Mouse (Mus musculus) hindbrain, postnatal 0 days (tissue): Measurements from ENCODE around the gene Olfr843. TPM values are rescaled to one million over a fixed set of nuclear protein-coding genes. Genes with fewer than 3 reads are reported as not detected.

Experiments used
- ATAC-seq: fragments of 200-750 bp; cut with Nextera tagmentation; 2 replicates; pipeline ENCODE4 v1.8.0; 2017; ENCODE audit warnings: mild to moderate bottlenecking, moderate TSS enrichment, moderate library complexity
- DNase-seq: peaks from one replicate; pipeline ENCODE4 v3.0.0-alpha.2; 2015; ENCODE audit warnings: low spot score
- H3K27ac ChIP-seq: fragments of 300-500 bp; sonication (generic); 2 replicates; pipeline ENCODE4 v1.5.1; 2014; ENCODE audit warnings: mild to moderate bottlenecking
- H3K27me3 ChIP-seq: fragments of 300-500 bp; sonication (generic); 2 replicates; pipeline ENCODE4 v1.6.1; 2014; ENCODE audit warnings: low read length, mixed read lengths; ENCODE audit not compliant: insufficient read depth
- H3K36me3 ChIP-seq: fragments of 300-500 bp; sonication (generic); 2 replicates; pipeline ENCODE4 v1.6.1; 2014; ENCODE audit warnings: low read length, mixed read lengths; ENCODE audit not compliant: insufficient read depth
- H3K4me1 ChIP-seq: fragments of 300-500 bp; sonication (generic); 2 replicates; pipeline ENCODE4 v1.6.1; 2014; ENCODE audit warnings: antibody characterized with exemption, low read length, mixed read lengths; ENCODE audit not compliant: insufficient read depth
- H3K4me2 ChIP-seq: fragments of 300-500 bp; sonication (generic); 2 replicates; pipeline ENCODE4 v1.6.1; 2014; ENCODE audit warnings: low read depth, mild to moderate bottlenecking, low read length, moderate library complexity, mixed read lengths
- H3K4me3 ChIP-seq: fragments of 300-500 bp; sonication (generic); 2 replicates; pipeline ENCODE4 v1.5.1; 2014; ENCODE audit warnings: low read length
- H3K9ac ChIP-seq: fragments of 300-500 bp; sonication (generic); replicated peaks from 2 replicates; pipeline ENCODE4 v1.6.1; 2014; ENCODE audit warnings: mild to moderate bottlenecking, low read length, moderate library complexity, mixed read lengths
- H3K9me3 ChIP-seq: fragments of 300-500 bp; sonication (generic); 2 replicates; pipeline ENCODE4 v1.6.1; 2016; ENCODE audit warnings: low read length, mixed read lengths
- CTCF ChIP-seq: IDR thresholded peaks from 2 replicates; pipeline ENCODE4 v1.5.1; 2016; ENCODE audit warnings: antibody characterized with exemption, control low read depth, low read depth
- WGBS: fragments of 180-500 bp; shearing (Covaris S2); extraction: QIAGEN DNeasy Blood & Tissue Kit; methylation state at CpG from one replicate; pipeline ENCODE4 v1.1.7; 2014; 5-methylcytosine and 5-hydroxymethylcytosine counted together
- polyA plus RNA-seq: library from polyadenylated mRNA; unstranded; fragments of >200 nt; fragmentation: Nextera tagmentation; extraction: Ambion mirVana; gene quantifications from 2 replicates; pipeline ENCODE4 v1.2.1, GENCODE M21; 2015
- total RNA-seq: library from RNA; depleted of rRNA; stranded (reverse); fragments of >200 nt; gene quantifications from 2 replicates; pipeline ENCODE4 v1.2.3, GENCODE M21; 2014; rRNA removed

Olfr843 gene
- total RNA-seq (not detected in 2 replicates), polyA plus RNA-seq (not detected in 2 replicates)

GRCm38 (mm10) chr9:19251887-19252286 is at the start of gene Olfr843:
Olfr843 (minus strand) TSS chr9:19251987.
- Histone ChIP-seq H3K4me2 (no peak within 1 kb of the TSS), H3K9ac (no peak within 1 kb of the TSS), H3K27ac (no peak within 1 kb of the TSS), H3K36me3 (no peaks in the 10 kb centered on the region), H3K9me3 (no peaks in the 10 kb centered on the region), H3K4me3 (no peak within 1 kb of the TSS), H3K27me3 (no peaks in the 10 kb centered on the region), H3K4me1 (no peaks in the 10 kb centered on the region)
- DNase-seq (no peak), ATAC-seq (no peak)
- no peak for TF ChIP-seq CTCF
- 84% methylated on average over 2 of the region's 2 CpGs for WGBS

Other genes starting within 250 kb of the Olfr843 start
- not detected in 2 replicates for gene Olfr835, start 219.3 kb downstream of the Olfr843 start, total RNA-seq
- gene Olfr835, start 219.3 kb downstream of the Olfr843 start, polyA plus RNA-seq = not detected in 2 replicates
- not detected in 2 replicates for gene Olfr836, start 131.6 kb downstream of the Olfr843 start, total RNA-seq
- gene Olfr836, start 131.6 kb downstream of the Olfr843 start, polyA plus RNA-seq = not detected in 2 replicates
- gene Olfr837, start 115.7 kb downstream of the Olfr843 start, total RNA-seq = not detected in 2 replicates
- not detected in 2 replicates for gene Olfr837, start 115.7 kb downstream of the Olfr843 start, polyA plus RNA-seq
- gene Olfr839-ps1, start 74.7 kb downstream of the Olfr843 start, total RNA-seq = 0.05 TPM in 1 of 2 replicates, not detected in the other
- not detected in 2 replicates for gene Olfr839-ps1, start 74.7 kb downstream of the Olfr843 start, polyA plus RNA-seq
- not detected in 2 replicates for gene Olfr844, start 64.4 kb upstream of the Olfr843 start, total RNA-seq
- gene Olfr844, start 64.4 kb upstream of the Olfr843 start, polyA plus RNA-seq = not detected in 2 replicates
- not detected in 2 replicates for gene Olfr845, start 84.5 kb upstream of the Olfr843 start, total RNA-seq
- not detected in 2 replicates for gene Olfr845, start 84.5 kb upstream of the Olfr843 start, polyA plus RNA-seq
- gene Olfr846, start 112.0 kb upstream of the Olfr843 start, total RNA-seq = not detected in 2 replicates
- gene Olfr846, start 112.0 kb upstream of the Olfr843 start, polyA plus RNA-seq = not detected in 2 replicates
- not detected in 2 replicates for gene Olfr847, start 126.7 kb upstream of the Olfr843 start, total RNA-seq
- gene Olfr847, start 126.7 kb upstream of the Olfr843 start, polyA plus RNA-seq = not detected in 2 replicates
- gene Olfr849, start 188.3 kb upstream of the Olfr843 start, total RNA-seq = not detected in 2 replicates
- gene Olfr849, start 188.3 kb upstream of the Olfr843 start, polyA plus RNA-seq = not detected in 2 replicates
- not detected in 2 replicates for gene Olfr850, start 226.3 kb upstream of the Olfr843 start, total RNA-seq
- gene Olfr850, start 226.3 kb upstream of the Olfr843 start, polyA plus RNA-seq = not detected in 2 replicates
- not detected in 2 replicates for gene Olfr851, start 241.3 kb upstream of the Olfr843 start, total RNA-seq
- not detected in 2 replicates for gene Olfr851, start 241.3 kb upstream of the Olfr843 start, polyA plus RNA-seq